17 mouse cellular contexts compared by ENCODE assay signal in the genomic region with DNA sequence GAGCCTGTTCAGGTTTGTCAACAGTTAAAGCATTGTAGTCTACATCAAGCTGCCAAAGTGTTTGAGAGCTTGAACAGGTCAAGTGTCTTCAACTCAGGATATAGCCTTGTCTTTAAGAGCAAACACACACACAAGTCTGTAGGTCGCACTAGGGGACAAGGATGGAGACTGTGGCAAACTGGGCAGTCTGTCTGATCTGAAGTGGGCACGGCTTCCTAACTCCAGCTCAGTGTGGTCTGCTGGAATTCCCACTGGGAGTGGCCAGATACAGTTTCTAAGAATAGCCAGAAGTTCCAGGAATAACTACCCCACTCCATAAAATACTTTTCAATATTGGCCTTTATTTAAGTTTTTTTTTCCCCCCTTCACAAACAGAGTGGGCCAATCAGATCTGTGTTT. TPM values are rescaled to one million over a fixed set of nuclear protein-coding genes. Genes with fewer than 3 reads are reported as not detected.
DNase-seq lines count a peak whose midpoint lies in the region; ATAC-seq and TF ChIP-seq lines count a peak whose summit lies in the region.
"Had no signal": no experiment of that assay in that cellular context is flagged by ENCODE, and none has a peak within 500 bp of the region (broad histone marks: within the 10 kb centered on the region; RNA-seq: fewer than 3 reads in every experiment).

No protein-coding gene starts in this region.

- DNase-seq in heart, adult 8-10 months (ENCODE audit: low spot score) = no peak
- no peak for DNase-seq in testis, postnatal 10 days (ENCODE audit: low spot score)
- no peak for DNase-seq in limb, embryonic 11.5 days (ENCODE audit: low spot score)
- DNase-seq in stomach, postnatal 0 days (ENCODE audit: low spot score) = no peak
- no peak for DNase-seq in layer of hippocampus, postnatal 25 days (ENCODE audit: extremely low spot score in 1 of 2, low spot score in 1 of 2)
- no peak for DNase-seq in gastrocnemius, postnatal 10 days
- DNase-seq: adrenal gland, adult 8-10 months; cerebellum, adult 18-20 months; kidney, postnatal 14 days; thymus, postnatal 14 days had no signal

- peaks cover 59% of the 10 kb centered on the region for H3K4me1 ChIP-seq in heart, embryonic 12.5 days (replicated peaks)
- peaks cover 3% of the 10 kb centered on the region for H3K4me1 ChIP-seq in testis, adult 2 months (ENCODE audit: control insufficient read depth, insufficient read depth, low read length)
- H3K4me1 ChIP-seq in limb, embryonic 11.5 days (ENCODE audit: control insufficient read depth, insufficient read depth, low read length) = peaks cover 50% of the 10 kb centered on the region
- peaks cover 17% of the 10 kb centered on the region for H3K4me1 ChIP-seq in stomach, postnatal 0 days (replicated peaks; ENCODE audit: control insufficient read depth, insufficient read depth)
- H3K4me1 ChIP-seq: midbrain, embryonic 15.5 days had no signal

- H3K27me3 ChIP-seq in heart, embryonic 12.5 days (replicated peaks) = no peaks in the 10 kb centered on the region
- no peaks in the 10 kb centered on the region for H3K27me3 ChIP-seq in testis, adult 2 months (ENCODE audit: control insufficient read depth, insufficient read depth, low read length)
- no peaks in the 10 kb centered on the region for H3K27me3 ChIP-seq in limb, embryonic 11.5 days (ENCODE audit: control insufficient read depth, insufficient read depth, low read length)
- H3K27me3 ChIP-seq in stomach, postnatal 0 days (ENCODE audit: control insufficient read depth, insufficient read depth, low read length) = no peaks in the 10 kb centered on the region
- H3K27me3 ChIP-seq: embryonic facial prominence, embryonic 13.5 days; midbrain, embryonic 15.5 days; neural tube, embryonic 12.5 days had no signal

- 26% methylated on average over 2 of the region's 2 CpGs for WGBS in heart, embryonic 12.5 days
- 85% methylated on average over 2 of the region's 2 CpGs for WGBS in limb, embryonic 11.5 days
- 52% methylated on average over 2 of the region's 2 CpGs for WGBS in stomach, postnatal 0 days

- H3K9ac ChIP-seq in heart, embryonic 12.5 days = no peak overlapping the region
- no peak overlapping the region for H3K9ac ChIP-seq in limb, embryonic 11.5 days (ENCODE audit: low read length)
- H3K9ac ChIP-seq in stomach, postnatal 0 days (ENCODE audit: low read length) = no peak overlapping the region
- H3K9ac ChIP-seq: embryonic facial prominence, embryonic 13.5 days; midbrain, embryonic 15.5 days; neural tube, embryonic 12.5 days had no signal

- no peaks in the 10 kb centered on the region for H3K9me3 ChIP-seq in heart, embryonic 12.5 days (replicated peaks)
- no peaks in the 10 kb centered on the region for H3K9me3 ChIP-seq in limb, embryonic 11.5 days (ENCODE audit: control insufficient read depth, low read length)
- H3K9me3 ChIP-seq in stomach, postnatal 0 days (ENCODE audit: control insufficient read depth, low read length) = no peaks in the 10 kb centered on the region
- H3K9me3 ChIP-seq: embryonic facial prominence, embryonic 13.5 days; forebrain, embryonic 10.5 days; midbrain, embryonic 15.5 days; neural tube, embryonic 12.5 days had no signal

- no peak for TF ChIP-seq POLR2A in testis, adult 2 months (IDR thresholded peaks at IDR 0.05; ENCODE audit: control insufficient read depth, low read depth, low read length)

- H3K4me3 ChIP-seq in heart, embryonic 12.5 days = no peak overlapping the region
- no peak overlapping the region for H3K4me3 ChIP-seq in testis, adult 2 months (ENCODE audit: control insufficient read depth, low read depth, low read length)
- H3K4me3 ChIP-seq in limb, embryonic 11.5 days (ENCODE audit: low read depth, low read length) = no peak overlapping the region
- no peak overlapping the region for H3K4me3 ChIP-seq in stomach, postnatal 0 days (ENCODE audit: low read depth, low read length)
- H3K4me3 ChIP-seq: embryonic facial prominence, embryonic 13.5 days; forebrain, embryonic 10.5 days; midbrain, embryonic 15.5 days; neural tube, embryonic 12.5 days had no signal

- peak overlapping the region; percentile 91 for H3K27ac ChIP-seq in heart, embryonic 12.5 days (ENCODE audit: poor library complexity, severe bottlenecking)
- H3K27ac ChIP-seq in testis, adult 2 months (ENCODE audit: control insufficient read depth, insufficient read depth, low read depth, low read length) = peak overlapping the region; percentile 14; the same call in 1 of the 2 replicates
- peak overlapping the region; percentile 23; the same call in 1 of the 2 replicates for H3K27ac ChIP-seq in limb, embryonic 11.5 days (replicated peaks; ENCODE audit: low read depth, low read length)
- peak overlapping the region; percentile 35; the same call in 1 of the 2 replicates for H3K27ac ChIP-seq in stomach, postnatal 0 days (replicated peaks)
- H3K27ac ChIP-seq: forebrain, embryonic 10.5 days; midbrain, embryonic 15.5 days; neural tube, embryonic 12.5 days had no signal

- no peaks in the 10 kb centered on the region for H3K36me3 ChIP-seq in heart, embryonic 12.5 days
- no peaks in the 10 kb centered on the region for H3K36me3 ChIP-seq in testis, adult 2 months (ENCODE audit: control insufficient read depth, insufficient read depth, low read length)
- no peaks in the 10 kb centered on the region for H3K36me3 ChIP-seq in limb, embryonic 11.5 days (ENCODE audit: control insufficient read depth, insufficient read depth, low read length)
- H3K36me3 ChIP-seq in stomach, postnatal 0 days (ENCODE audit: control insufficient read depth, insufficient read depth, low read length) = no peaks in the 10 kb centered on the region
- H3K36me3 ChIP-seq: embryonic facial prominence, embryonic 13.5 days; midbrain, embryonic 15.5 days; neural tube, embryonic 12.5 days had no signal

- no peak for TF ChIP-seq CTCF in testis, adult 2 months (IDR thresholded peaks at IDR 0.05; ENCODE audit: control insufficient read depth, insufficient read depth, insufficient replicate concordance, low read depth, low read length)
- no peak for TF ChIP-seq CTCF in stomach, postnatal 0 days (IDR thresholded peaks at IDR 0.05; ENCODE audit: low read depth)

- ATAC-seq in heart, embryonic 12.5 days (ENCODE audit: insufficient number of reproducible peaks, low FRiP score) = no peak
- no peak for ATAC-seq in limb, embryonic 11.5 days (ENCODE audit: insufficient number of reproducible peaks, low FRiP score, low TSS enrichment, low read depth)
- no peak for ATAC-seq in stomach, postnatal 0 days (ENCODE audit: low FRiP score, low TSS enrichment)
- ATAC-seq: inflammation-experienced regulatory T-cells, adult 6 months; midbrain, embryonic 15.5 days had no signal

- TF ChIP-seq EP300 in stomach, postnatal 0 days (optimal IDR thresholded peaks at IDR 0.05) = no peak

- H3K4me2 ChIP-seq in heart, embryonic 12.5 days = peak overlapping the region; percentile 19; the same call in 1 of the 2 replicates
- H3K4me2 ChIP-seq in limb, embryonic 11.5 days (ENCODE audit: low read depth, severe bottlenecking) = no peak overlapping the region
- H3K4me2 ChIP-seq in stomach, postnatal 0 days (replicated peaks; ENCODE audit: low read depth) = no peak overlapping the region
- H3K4me2 ChIP-seq: embryonic facial prominence, embryonic 13.5 days; midbrain, embryonic 15.5 days; neural tube, embryonic 12.5 days had no signal

RNA-seq across cellular contexts. Expression of a gene that starts 37.8 kb away (rescaled TPM):
- polyA plus RNA-seq in heart, embryonic 12.5 days (2016; fragmentation: Nextera tagmentation; extraction: Ambion mirVana) = 1.5 and 1.7 TPM in 2 replicates
- total RNA-seq in heart, adult 8-10 months (2022) = 1 to 10 TPM; 3.1 to 4.4 (median 3.5) TPM
- polyA plus RNA-seq in testis, adult 2 months (2012; rRNA removed) = 5.4 and 6.4 TPM in 2 replicates
- 11.3 and 12.3 TPM in 2 replicates for polyA plus RNA-seq in limb, embryonic 11.5 days (2014; fragmentation: Nextera tagmentation; extraction: Ambion mirVana)
- polyA plus RNA-seq in stomach, postnatal 0 days (2015; fragmentation: Nextera tagmentation; extraction: Ambion mirVana) = 1.0 and 1.1 TPM in 2 replicates
- total RNA-seq in layer of hippocampus, postnatal 25 days (2021) = 1 to 10 TPM; 3.1 to 3.9 TPM
- 1 to 10 TPM; 6.5 to 7.1 TPM for total RNA-seq in gastrocnemius, postnatal 10 days (2021)

RNA-seq across cellular contexts. Expression of a gene that starts 38.2 kb away (rescaled TPM):
- polyA plus RNA-seq in heart, embryonic 12.5 days (2016; fragmentation: Nextera tagmentation; extraction: Ambion mirVana) = 17.6 and 18.9 TPM in 2 replicates
- 10 to 100 TPM; 19.5 to 27.9 (median 23.9) TPM for total RNA-seq in heart, adult 8-10 months (2022)
- polyA plus RNA-seq in testis, adult 2 months (2012; rRNA removed) = 6.5 and 7.7 TPM in 2 replicates
- 17.8 and 18.7 TPM in 2 replicates for polyA plus RNA-seq in limb, embryonic 11.5 days (2014; fragmentation: Nextera tagmentation; extraction: Ambion mirVana)
- 13.1 and 14.1 TPM in 2 replicates for polyA plus RNA-seq in stomach, postnatal 0 days (2015; fragmentation: Nextera tagmentation; extraction: Ambion mirVana)
- 10 to 100 TPM; 61.4 to 77.2 TPM for total RNA-seq in layer of hippocampus, postnatal 25 days (2021)
- total RNA-seq in gastrocnemius, postnatal 10 days (2021) = 10 to 100 TPM; 15.6 to 18.1 TPM

Comparison
In these comparisons a context has a peak if more than half of its experiments do, and no peak if none do; other contexts are left out.
1. H3K27ac ChIP-seq: peak in every context shown above with its lines; median percentile 91 in heart, embryonic 12.5 days; 35 in stomach, postnatal 0 days; 23 in limb, embryonic 11.5 days; 14 in testis, adult 2 months.